Mouse (Mus musculus) adipocyte (in vitro differentiated cells): ENCODE data around the gene Gigyf1.

ENCODE experiments used
- DNase-seq: peaks from one replicate; pipeline ENCODE4 v3.0.0-alpha.2; 2016; ENCODE audit warnings: low spot score

Gigyf1 gene

GRCm38 (mm10) chr5:137513951-137514721 lies 4.2 kb upstream of the Gigyf1 start:
- DNase-seq = peak; percentile 49

GRCm38 (mm10) chr5:137514811-137515210 lies 3.5 kb upstream of the Gigyf1 start:
- no peak for DNase-seq

GRCm38 (mm10) chr5:137519691-137520550 lies 1.6 kb downstream of the Gigyf1 start:
- DNase-seq = no peak

GRCm38 (mm10) chr5:137521861-137522260 lies 3.5 kb downstream of the Gigyf1 start:
- no peak for DNase-seq

- no peak for DNase-seq
Observed at GRCm38 (mm10) chr5:137522711-137523110, 4.4 kb downstream of the Gigyf1 start.

GRCm38 (mm10) chr5:137523396-137524250 lies 5.3 kb downstream of the Gigyf1 start:
- DNase-seq = no peak

- DNase-seq = no peak
Observed at GRCm38 (mm10) chr5:137524251-137524515, 5.8 kb downstream of the Gigyf1 start.

GRCm38 (mm10) chr5:137524671-137525070 lies 6.3 kb downstream of the Gigyf1 start:
- DNase-seq = no peak

- no peak for DNase-seq
Observed at GRCm38 (mm10) chr5:137525511-137525910, 7.2 kb downstream of the Gigyf1 start.

- peak; percentile 53 for DNase-seq
Observed at GRCm38 (mm10) chr5:137526192-137526936, 8.0 kb downstream of the Gigyf1 start.

GRCm38 (mm10) chr5:137527413-137527812 lies 9.1 kb downstream of the Gigyf1 start:
- DNase-seq = no peak

GRCm38 (mm10) chr5:137528247-137528968 lies 10.1 kb downstream of the Gigyf1 start:
- no peak for DNase-seq

- no peak for DNase-seq
Observed at GRCm38 (mm10) chr5:137529221-137529995, 11.1 kb downstream of the Gigyf1 start.

GRCm38 (mm10) chr5:137530075-137530474 lies 11.7 kb downstream of the Gigyf1 start:
- no peak for DNase-seq

- peak; percentile 76 for DNase-seq
Observed at GRCm38 (mm10) chr5:137530588-137531413, 12.5 kb downstream of the Gigyf1 start.

GRCm38 (mm10) chr5:137531414-137532130 lies 13.2 kb downstream of the Gigyf1 start:
- DNase-seq = peak; percentile 59

- DNase-seq = peak; percentile 56
Observed at GRCm38 (mm10) chr5:137532131-137532807, 13.9 kb downstream of the Gigyf1 start.

- no peak for DNase-seq
Observed at GRCm38 (mm10) chr5:137532808-137533116, 14.4 kb downstream of the Gigyf1 start.
